21 mouse cellular contexts compared by ENCODE assay signal in the genomic region with DNA sequence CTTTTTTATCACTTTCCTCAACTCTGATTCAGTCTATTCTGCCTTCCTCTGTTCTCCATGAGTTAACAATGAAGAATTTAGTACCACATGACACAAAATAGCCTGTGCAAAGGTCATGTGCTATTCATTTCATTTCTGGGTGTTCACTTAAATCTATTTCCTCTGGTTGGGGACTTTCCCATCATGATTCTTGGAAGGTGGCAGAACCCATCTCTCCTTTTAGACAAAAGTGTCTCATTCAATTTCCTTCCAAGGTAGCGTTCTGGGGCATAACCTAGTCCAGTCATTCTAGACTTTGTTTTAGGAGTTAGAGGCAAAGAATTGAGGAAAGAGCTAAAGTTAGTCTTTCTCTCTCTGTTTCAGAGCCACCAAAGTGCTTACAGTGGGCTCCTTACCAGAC.
"Had no signal": no experiment of that assay in that cellular context is flagged by ENCODE, and none has a peak within 500 bp of the region (broad histone marks: within the 10 kb centered on the region; RNA-seq: fewer than 3 reads in every experiment).

No protein-coding gene starts in this region.

- H3K4me3 ChIP-seq: limb, embryonic 10.5 days; limb, embryonic 13.5 days; liver, embryonic 12.5 days; liver, embryonic 15.5 days; lung, embryonic 15.5 days; megakaryocyte, embryonic 14.5 days; midbrain, embryonic 10.5 days; neural tube, embryonic 13.5 days had no signal

- DNase-seq: kidney, adult 8-10 months; kidney, postnatal 14 days; kidney, postnatal 4 days; liver; lung, adult 18-20 months; lung, postnatal 10 days; lung, postnatal 36 days; midbrain, embryonic 14.5 days; retina, postnatal 1 day; thymus, adult 2 months; thymus, postnatal 14 days; thymus, postnatal 4 days had no signal

- H3K4me2 ChIP-seq: limb, embryonic 13.5 days; liver, embryonic 12.5 days; liver, embryonic 15.5 days; lung, embryonic 15.5 days; neural tube, embryonic 13.5 days had no signal

- ATAC-seq: intestine, postnatal 0 days; liver, embryonic 12.5 days had no signal

- H3K4me1 ChIP-seq: limb, embryonic 10.5 days; limb, embryonic 13.5 days; liver, embryonic 12.5 days; liver, embryonic 15.5 days; lung, embryonic 15.5 days; megakaryocyte, embryonic 14.5 days; midbrain, embryonic 10.5 days; neural tube, embryonic 13.5 days had no signal

- H3K27me3 ChIP-seq: liver, embryonic 12.5 days had no signal

- H3K27ac ChIP-seq: limb, embryonic 10.5 days; limb, embryonic 13.5 days; liver, embryonic 12.5 days; liver, embryonic 15.5 days; lung, embryonic 15.5 days; midbrain, embryonic 10.5 days; neural tube, embryonic 13.5 days had no signal

- H3K9me3 ChIP-seq: limb, embryonic 10.5 days; limb, embryonic 13.5 days; liver, embryonic 12.5 days; liver, embryonic 15.5 days; lung, embryonic 15.5 days; megakaryocyte, embryonic 14.5 days; midbrain, embryonic 10.5 days; neural tube, embryonic 13.5 days had no signal

- H3K36me3 ChIP-seq: limb, embryonic 10.5 days; limb, embryonic 13.5 days; liver, embryonic 12.5 days; liver, embryonic 15.5 days; lung, embryonic 15.5 days; midbrain, embryonic 10.5 days; neural tube, embryonic 13.5 days had no signal

- H3K9ac ChIP-seq: limb, embryonic 13.5 days; liver, embryonic 12.5 days; liver, embryonic 15.5 days; lung, embryonic 15.5 days; neural tube, embryonic 13.5 days had no signal
